Mouse (Mus musculus): Measurements from ENCODE around the gene Ccdc12.

DNA sequence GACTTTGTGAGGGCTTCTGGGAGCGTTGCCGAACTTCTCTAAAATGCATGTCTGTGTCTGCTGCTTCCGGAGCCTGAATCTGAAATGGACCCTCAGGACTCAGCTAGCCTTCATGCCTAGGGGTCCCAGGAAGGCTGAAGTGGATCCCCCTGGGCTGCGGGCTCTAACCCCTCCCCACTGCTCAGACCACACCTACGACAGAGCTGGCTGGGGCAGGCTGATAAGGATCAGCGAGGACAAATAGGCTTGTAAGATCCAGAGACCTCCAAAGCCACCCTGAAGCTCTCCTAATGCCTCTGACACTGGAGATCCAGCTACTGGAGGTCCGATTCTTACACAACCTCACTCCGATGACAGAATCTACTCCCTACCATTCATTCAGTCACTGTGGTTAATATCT lies 76.8 kb downstream of the Ccdc12 start:
- no peak for TF ChIP-seq GATA1 (IDR thresholded peaks at IDR 0.05; ENCODE audit: borderline replicate concordance, low read length)
- TF ChIP-seq FLI1 (IDR thresholded peaks at IDR 0.05; ENCODE audit: low read length) = no peak

Measured in megakaryocyte, embryonic 14.5 days (primary cell).